ENCODE assay signal across 14 mouse cellular contexts in genomic region chr1:79639683-79640082, GRCm38 (mm10). TPM values are rescaled to one million over a fixed set of nuclear protein-coding genes. Genes with fewer than 3 reads are reported as not detected.
DNase-seq lines count a peak whose midpoint lies in the region; ATAC-seq and TF ChIP-seq lines count a peak whose summit lies in the region.
"Had no signal": no experiment of that assay in that cellular context is flagged by ENCODE, and none has a peak within 500 bp of the region (broad histone marks: within the 10 kb centered on the region; RNA-seq: fewer than 3 reads in every experiment).

No protein-coding gene starts in this region.

- peak; percentile 8 for DNase-seq in hindbrain, embryonic 11.5 days (ENCODE audit: low spot score)
- no peak for DNase-seq in hindbrain, postnatal 0 days (ENCODE audit: low spot score)
- peak; percentile 20 for DNase-seq in embryo, embryonic 10.5 days (ENCODE audit: low spot score)
- DNase-seq in T-cell, adult 2 months (ENCODE audit: low spot score), result no peak
- DNase-seq: liver, embryonic 13.5 days; spleen, adult 18-20 months; thymus, adult 18-20 months had no signal

- H3K4me1 ChIP-seq in hindbrain, embryonic 11.5 days (replicated peaks; ENCODE audit: control insufficient read depth, insufficient read depth, low read length), result no peaks in the 10 kb centered on the region
- H3K4me1 ChIP-seq in hindbrain, postnatal 0 days (ENCODE audit: insufficient read depth, low read length), result no peaks in the 10 kb centered on the region
- H3K4me1 ChIP-seq in forebrain, embryonic 16.5 days (replicated peaks; ENCODE audit: control insufficient read depth, insufficient read depth, low read length), result no peaks in the 10 kb centered on the region
- H3K4me1 ChIP-seq: embryonic facial prominence, embryonic 13.5 days; limb, embryonic 12.5 days; lung, embryonic 15.5 days had no signal

- TF ChIP-seq POLR2A in myocyte (IDR thresholded peaks at IDR 0.05; ENCODE audit: insufficient read length, low read depth), result no peak

- peak; percentile 51; the same call in 1 of the 2 replicates for ATAC-seq in hindbrain, embryonic 11.5 days (ENCODE audit: low FRiP score)
- no peak for ATAC-seq in hindbrain, postnatal 0 days
- ATAC-seq in forebrain, embryonic 16.5 days, result peak; percentile 57; the same call in 1 of the 2 replicates
- no peak for ATAC-seq in activated CD4-positive, CD25-positive, alpha-beta regulatory T cell, adult 4 months

- no peak overlapping the region for H3K9ac ChIP-seq in hindbrain, embryonic 11.5 days (ENCODE audit: low read depth, low read length)
- H3K9ac ChIP-seq in hindbrain, postnatal 0 days (replicated peaks; ENCODE audit: low read length), result no peak overlapping the region
- no peak overlapping the region for H3K9ac ChIP-seq in forebrain, embryonic 16.5 days (replicated peaks; ENCODE audit: low read depth, low read length)
- H3K9ac ChIP-seq: embryonic facial prominence, embryonic 13.5 days; heart, embryonic 12.5 days; limb, embryonic 12.5 days; liver, embryonic 13.5 days; lung, embryonic 15.5 days had no signal

- H3K79me2 ChIP-seq in myocyte (ENCODE audit: control insufficient read depth, insufficient read depth), result no peaks in the 10 kb centered on the region

- H3K9me3 ChIP-seq in hindbrain, embryonic 11.5 days (ENCODE audit: control insufficient read depth, low read length), result no peaks in the 10 kb centered on the region
- H3K9me3 ChIP-seq in hindbrain, postnatal 0 days (ENCODE audit: low read length), result no peaks in the 10 kb centered on the region
- no peaks in the 10 kb centered on the region for H3K9me3 ChIP-seq in forebrain, embryonic 16.5 days (ENCODE audit: control insufficient read depth, low read length)
- H3K9me3 ChIP-seq: embryonic facial prominence, embryonic 13.5 days; heart, embryonic 12.5 days; limb, embryonic 12.5 days; liver, embryonic 13.5 days; lung, embryonic 15.5 days had no signal

- no peaks in the 10 kb centered on the region for H3K27me3 ChIP-seq in hindbrain, embryonic 11.5 days (ENCODE audit: control insufficient read depth, insufficient read depth, low read length)
- H3K27me3 ChIP-seq in hindbrain, postnatal 0 days (ENCODE audit: insufficient read depth, low read length), result no peaks in the 10 kb centered on the region
- H3K27me3 ChIP-seq in forebrain, embryonic 16.5 days (replicated peaks; ENCODE audit: control insufficient read depth, insufficient read depth, low read length), result no peaks in the 10 kb centered on the region
- no peaks in the 10 kb centered on the region for H3K27me3 ChIP-seq in myocyte (ENCODE audit: control insufficient read depth, insufficient read depth, insufficient read length)
- H3K27me3 ChIP-seq: embryonic facial prominence, embryonic 13.5 days; heart, embryonic 12.5 days; limb, embryonic 12.5 days; liver, embryonic 13.5 days; lung, embryonic 15.5 days had no signal

- no peak for TF ChIP-seq CTCF in hindbrain, postnatal 0 days (IDR thresholded peaks at IDR 0.05; ENCODE audit: low read depth)

- 65% methylated on average over 5 of the region's 5 CpGs for WGBS in hindbrain, embryonic 11.5 days
- 62% methylated on average over 5 of the region's 5 CpGs for WGBS in hindbrain, postnatal 0 days
- 72% methylated on average over 5 of the region's 5 CpGs for WGBS in forebrain, embryonic 16.5 days

- no peak overlapping the region for H3K4me3 ChIP-seq in hindbrain, embryonic 11.5 days (ENCODE audit: low read depth, low read length)
- H3K4me3 ChIP-seq in hindbrain, postnatal 0 days (ENCODE audit: low read length), result no peak overlapping the region
- no peak overlapping the region for H3K4me3 ChIP-seq in forebrain, embryonic 16.5 days (replicated peaks; ENCODE audit: low read length)
- no peak overlapping the region for H3K4me3 ChIP-seq in myocyte
- H3K4me3 ChIP-seq: embryonic facial prominence, embryonic 13.5 days; heart, embryonic 12.5 days; limb, embryonic 12.5 days; liver, embryonic 13.5 days; lung, embryonic 15.5 days had no signal

- no peak overlapping the region for H3K4me2 ChIP-seq in hindbrain, embryonic 11.5 days (replicated peaks; ENCODE audit: low read depth, low read length)
- no peak overlapping the region for H3K4me2 ChIP-seq in hindbrain, postnatal 0 days (ENCODE audit: low read depth, low read length)
- H3K4me2 ChIP-seq in forebrain, embryonic 16.5 days (ENCODE audit: low read length), result no peak overlapping the region
- H3K4me2 ChIP-seq in myocyte (ENCODE audit: low read depth), result peak overlapping the region; percentile 32
- H3K4me2 ChIP-seq: embryonic facial prominence, embryonic 13.5 days; heart, embryonic 12.5 days; limb, embryonic 12.5 days; liver, embryonic 13.5 days; lung, embryonic 15.5 days had no signal

- H3K27ac ChIP-seq in hindbrain, embryonic 11.5 days (ENCODE audit: low read depth, low read length), result no peak overlapping the region
- no peak overlapping the region for H3K27ac ChIP-seq in hindbrain, postnatal 0 days
- no peak overlapping the region for H3K27ac ChIP-seq in forebrain, embryonic 16.5 days (ENCODE audit: low read length)
- H3K27ac ChIP-seq: embryonic facial prominence, embryonic 13.5 days; limb, embryonic 12.5 days; liver, embryonic 13.5 days; lung, embryonic 15.5 days had no signal

- H3ac ChIP-seq in myocyte (ENCODE audit: control insufficient read depth, insufficient read length), result no peak overlapping the region

- H3K36me3 ChIP-seq in hindbrain, embryonic 11.5 days (ENCODE audit: control insufficient read depth, insufficient read depth, low read length), result no peaks in the 10 kb centered on the region
- no peaks in the 10 kb centered on the region for H3K36me3 ChIP-seq in hindbrain, postnatal 0 days (ENCODE audit: insufficient read depth, low read length)
- H3K36me3 ChIP-seq in forebrain, embryonic 16.5 days (ENCODE audit: control insufficient read depth, insufficient read depth), result no peaks in the 10 kb centered on the region
- no peaks in the 10 kb centered on the region for H3K36me3 ChIP-seq in myocyte (ENCODE audit: control insufficient read depth, insufficient read depth)
- H3K36me3 ChIP-seq: embryonic facial prominence, embryonic 13.5 days; heart, embryonic 12.5 days; limb, embryonic 12.5 days; liver, embryonic 13.5 days; lung, embryonic 15.5 days had no signal

TF ChIP-seq in myocyte, 11 proteins besides CTCF, POLR2A, EP300 and RAD21:
- TF ChIP-seq MYOG (IDR thresholded peaks at IDR 0.05; ENCODE audit: control insufficient read depth in 1 of 3, insufficient read depth in 1 of 3, insufficient read length in 2 of 3, low read depth in 2 of 3) (no peak), TCF12 (IDR thresholded peaks at IDR 0.05; ENCODE audit: insufficient read depth, poor library complexity, severe bottlenecking) (no peak), MAX (IDR thresholded peaks at IDR 0.05; ENCODE audit: low read depth) (no peak), CEBPB (IDR thresholded peaks at IDR 0.05; ENCODE audit: insufficient read depth, poor library complexity, severe bottlenecking) (no peak), POLR2AphosphoS2 (IDR thresholded peaks at IDR 0.05; ENCODE audit: insufficient read length, low read depth) (no peak)

RNA-seq across cellular contexts. Expression of gene Ap1s3, which starts 32.1 kb away (rescaled TPM):
- 0.18 and 0.29 TPM in 2 replicates for polyA plus RNA-seq in hindbrain, embryonic 11.5 days (2014; fragmentation: Nextera tagmentation; extraction: Ambion mirVana)
- total RNA-seq in hindbrain, postnatal 0 days (2014; rRNA removed), result 1.1 and 2.0 TPM in 2 replicates
- polyA plus RNA-seq in hindbrain, postnatal 0 days (2015; fragmentation: Nextera tagmentation; extraction: Ambion mirVana), result 0.15 and 0.16 TPM in 2 replicates
- not detected in 2 replicates for polyA plus RNA-seq in forebrain, embryonic 16.5 days (2015; fragmentation: Nextera tagmentation; extraction: Ambion mirVana)
- 0.34 TPM for polyA plus RNA-seq in myocyte (2012; fragmentation: generic; extraction: Trizol)
- 1 to 10 TPM; 2.6 to 3.5 TPM for polyA plus RNA-seq in activated CD4-positive, CD25-positive, alpha-beta regulatory T cell, adult 4 months (2017; shearing (Covaris generic))

Comparison
In these comparisons a context has a peak if more than half of its experiments do, and no peak if none do; other contexts are left out.
1. ATAC-seq: peak in hindbrain, embryonic 11.5 days (single experiment) and forebrain, embryonic 16.5 days (single experiment); none in hindbrain, postnatal 0 days (single experiment) and activated CD4-positive, CD25-positive, alpha-beta regulatory T cell, adult 4 months (single experiment).
2. DNase-seq: peak in hindbrain, embryonic 11.5 days (single experiment) and embryo, embryonic 10.5 days (single experiment); none in hindbrain, postnatal 0 days (single experiment) and T-cell, adult 2 months (single experiment).